19 mouse cellular contexts compared by ENCODE assay signal in genomic region chr14:21581198-21581597, GRCm38 (mm10).
A peak's percentile ranks its signal among the peaks of the same experiment; 100 is the strongest.
DNase-seq lines count a peak whose midpoint lies in the region; ATAC-seq lines count a peak whose summit lies in the region.
"Had no signal": no experiment of that assay in that cellular context is flagged by ENCODE, and none has a peak within 500 bp of the region (broad histone marks: within the 10 kb centered on the region; RNA-seq: fewer than 3 reads in every experiment).

No protein-coding gene starts in this region.

- no peak overlapping the region for H3K9ac ChIP-seq in heart, embryonic 14.5 days (ENCODE audit: low read length)
- H3K9ac ChIP-seq: embryonic facial prominence, embryonic 15.5 days; heart, embryonic 12.5 days; liver, embryonic 12.5 days; neural tube, embryonic 13.5 days had no signal

- no peaks in the 10 kb centered on the region for H3K27me3 ChIP-seq in heart, embryonic 14.5 days (ENCODE audit: control insufficient read depth, insufficient read depth, low read length)
- H3K27me3 ChIP-seq: embryonic facial prominence, embryonic 15.5 days; heart, embryonic 12.5 days; liver, embryonic 12.5 days; neural tube, embryonic 13.5 days had no signal

- no peaks in the 10 kb centered on the region for H3K9me3 ChIP-seq in heart, embryonic 14.5 days (ENCODE audit: control insufficient read depth, low read length)
- H3K9me3 ChIP-seq: embryonic facial prominence, embryonic 15.5 days; G1E; heart, embryonic 12.5 days; liver, embryonic 12.5 days; neural tube, embryonic 13.5 days had no signal

- peak overlapping the region; percentile 22 to 44; a peak in 2 of 4 replicates for H3K27ac ChIP-seq in heart, embryonic 14.5 days (replicated peaks in 1 of 2; ENCODE audit: control insufficient read depth in 1 of 2, insufficient read depth in 1 of 2, low read depth in 2 of 2, low read length in 2 of 2)
- H3K27ac ChIP-seq: embryonic facial prominence, embryonic 15.5 days; liver, embryonic 12.5 days; neural tube, embryonic 13.5 days had no signal

- no peak overlapping the region for H3K4me3 ChIP-seq in heart, embryonic 14.5 days (ENCODE audit: control insufficient read depth in 1 of 2, insufficient read depth in 1 of 2, low read depth in 1 of 2, low read length in 2 of 2)
- H3K4me3 ChIP-seq: embryonic facial prominence, embryonic 15.5 days; heart, embryonic 12.5 days; liver, embryonic 12.5 days; neural tube, embryonic 13.5 days had no signal

- no peak overlapping the region for H3K4me2 ChIP-seq in heart, embryonic 14.5 days (ENCODE audit: low read length)
- H3K4me2 ChIP-seq: embryonic facial prominence, embryonic 15.5 days; heart, embryonic 12.5 days; liver, embryonic 12.5 days; neural tube, embryonic 13.5 days had no signal

- DNase-seq in heart, adult 8-10 months (ENCODE audit: low spot score), result no peak
- peak; percentile 17 to 56 for DNase-seq in lung, adult 18-20 months
- no peak for DNase-seq in lung, postnatal 14 days
- peak; percentile 40 for DNase-seq in kidney, postnatal 14 days
- DNase-seq in retina, embryonic 14.5 days (ENCODE audit: low spot score), result peak; percentile 52
- no peak for DNase-seq in frontal cortex, adult 2 months (ENCODE audit: extremely low spot score in 1 of 2, low spot score in 1 of 2)
- DNase-seq in right cerebral cortex, postnatal 10 days (ENCODE audit: low spot score in 2 of 2), result no peak
- DNase-seq: B cell, adult 2 months; cerebellum, adult 9-11 months; gastrocnemius, postnatal 10 days; thymus, postnatal 4 days had no signal

- no peaks in the 10 kb centered on the region for H3K36me3 ChIP-seq in heart, embryonic 14.5 days (ENCODE audit: control insufficient read depth, insufficient read depth, low read length)
- H3K36me3 ChIP-seq: embryonic facial prominence, embryonic 15.5 days; G1E; heart, embryonic 12.5 days; liver, embryonic 12.5 days; neural tube, embryonic 13.5 days had no signal

- H3K4me1 ChIP-seq in heart, embryonic 14.5 days (ENCODE audit: control insufficient read depth in 2 of 2, insufficient read depth in 2 of 2, low read length in 2 of 2), result peaks cover 18 to 62% of the 10 kb centered on the region in 2 experiments

- WGBS in heart, embryonic 14.5 days, result 24% methylated on average over 4 of the region's 4 CpGs

- no peak for ATAC-seq in heart, embryonic 14.5 days (ENCODE audit: insufficient number of reproducible peaks, insufficient read depth, low FRiP score, low read depth)
- ATAC-seq: activated CD4-positive, CD25-positive, alpha-beta regulatory T cell, adult 4 months; intestine, postnatal 0 days; liver, embryonic 12.5 days had no signal

Comparison
In these comparisons a context has a peak if more than half of its experiments do, and no peak if none do; other contexts are left out.
1. DNase-seq: peak in lung, adult 18-20 months (2 of 2), kidney, postnatal 14 days (single experiment) and retina, embryonic 14.5 days (single experiment); none in heart, adult 8-10 months (single experiment), lung, postnatal 14 days (single experiment), frontal cortex, adult 2 months (0 of 2) and right cerebral cortex, postnatal 10 days (0 of 2).